Mouse (Mus musculus) liver, embryonic 12.5 days (tissue): ENCODE results near the gene Zfp1. TPM values are rescaled to one million over a fixed set of nuclear protein-coding genes. Genes with fewer than 3 reads are reported as not detected.

Source experiments
- ATAC-seq: fragments of 200-750 bp; cut with Nextera tagmentation; 2 replicates; pipeline ENCODE4 v1.8.0; 2017; ENCODE audit warnings: moderate number of reproducible peaks, mild to moderate bottlenecking, moderate library complexity
- H3K27ac ChIP-seq: fragments of 300-500 bp; sonication (generic); 2 replicates; pipeline ENCODE4 v1.5.1; 2016; ENCODE audit warnings: mild to moderate bottlenecking
- H3K27me3 ChIP-seq: fragments of 300-500 bp; sonication (generic); replicated peaks from 2 replicates; pipeline ENCODE4 v1.6.1; 2016; ENCODE audit warnings: mild to moderate bottlenecking, moderate library complexity
- H3K36me3 ChIP-seq: fragments of 300-500 bp; sonication (generic); 2 replicates; pipeline ENCODE4 v1.6.1; 2016; ENCODE audit warnings: mild to moderate bottlenecking, moderate library complexity
- H3K4me1 ChIP-seq: fragments of 300-500 bp; sonication (generic); 2 replicates; pipeline ENCODE4 v1.6.1; 2016
- H3K4me2 ChIP-seq: fragments of 300-500 bp; sonication (generic); 2 replicates; pipeline ENCODE4 v1.6.1; 2016; ENCODE audit warnings: mild to moderate bottlenecking, moderate library complexity
- H3K4me3 ChIP-seq: fragments of 300-500 bp; sonication (generic); 2 replicates; pipeline ENCODE4 v1.5.1; 2016; ENCODE audit warnings: mild to moderate bottlenecking, moderate library complexity
- H3K9ac ChIP-seq: fragments of 300-500 bp; sonication (generic); 2 replicates; pipeline ENCODE4 v1.6.1; 2016; ENCODE audit warnings: mild to moderate bottlenecking, moderate library complexity
- H3K9me3 ChIP-seq: fragments of 300-500 bp; sonication (generic); replicated peaks from 2 replicates; pipeline ENCODE4 v1.6.1; 2016; ENCODE audit warnings: mild to moderate bottlenecking, moderate library complexity
- WGBS: fragments of 180-500 bp; shearing (Covaris S2); methylation state at CpG from one replicate; pipeline ENCODE4 v1.1.7; 2016; ENCODE audit not compliant: insufficient replicate concordance; 5-methylcytosine and 5-hydroxymethylcytosine counted together
- microRNA-seq: library from miRNA; unstranded; fragments of <30 nt; microRNA quantifications from one replicate; pipeline ENCODE4, GENCODE M21; 2017
- polyA plus RNA-seq: library from polyadenylated mRNA; unstranded; fragments of >200 nt; fragmentation: Nextera tagmentation; extraction: Ambion mirVana; gene quantifications from 2 replicates; pipeline ENCODE4 v1.2.1, GENCODE M21; 2016

The Zfp1 gene
- polyA plus RNA-seq, 1 experiment from 2014 or later, result 8.4 TPM

DNA sequence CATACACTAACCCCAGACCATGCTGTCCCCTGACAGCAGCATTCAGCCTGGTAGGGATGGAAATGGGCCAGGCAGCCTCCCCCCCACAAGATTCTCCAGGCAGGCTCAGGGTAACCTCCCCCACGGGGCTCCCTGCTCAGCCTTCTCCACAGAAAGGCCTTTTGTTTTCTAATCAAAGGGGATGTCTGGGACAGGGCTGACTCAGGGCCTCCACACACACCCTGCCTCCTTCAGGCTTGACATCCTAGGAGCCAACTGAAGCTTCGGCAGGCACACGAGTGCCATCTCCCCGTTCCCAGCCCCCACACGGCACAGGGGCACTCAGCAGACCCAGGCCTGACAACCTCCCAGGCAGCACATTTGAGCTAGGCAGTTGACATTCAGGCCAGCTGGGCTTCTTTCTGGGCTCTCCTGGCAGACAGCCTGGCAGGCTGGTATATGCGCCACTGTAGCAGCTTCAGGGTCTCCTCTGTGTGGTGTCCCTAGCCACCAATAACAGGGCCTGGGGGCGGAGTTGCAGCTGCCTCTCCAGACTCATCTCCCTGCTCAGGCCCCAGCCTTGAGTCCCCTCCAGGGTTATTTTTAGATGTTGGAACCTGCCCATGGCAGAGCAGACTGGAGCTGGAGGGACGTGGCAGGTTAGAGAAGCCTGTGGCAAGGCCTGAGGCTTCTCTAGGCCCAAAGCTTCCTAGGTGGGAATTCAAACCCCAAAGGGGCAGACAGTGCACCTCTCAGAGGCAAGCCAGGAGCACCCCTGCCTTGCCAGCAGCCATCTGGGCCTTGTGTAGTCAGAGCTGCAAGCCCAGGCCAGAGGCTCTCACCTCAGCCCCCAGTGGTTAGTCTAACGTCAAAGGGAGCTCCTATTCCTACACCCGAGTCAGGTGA is 73.6 kb downstream of the Zfp1 start:
- Histone ChIP-seq H3K36me3 (peaks cover 47% of the 10 kb centered on the region), H3K9ac (0 out of 2 replicates have a peak overlapping the region, but pooled peaks have one; percentile 8), H3K4me3 (no peak overlapping the region), H3K4me1 (peaks cover 34% of the 10 kb centered on the region), H3K9me3 (no peaks in the 10 kb centered on the region), H3K27ac (peak overlapping the region; percentile 42), H3K27me3 (peaks cover 3% of the 10 kb centered on the region; the same call in 1 of the 2 replicates), H3K4me2 (peak overlapping the region; percentile 11; the same call in 1 of the 2 replicates)
- WGBS, result 65% methylated on average over 10 of the region's 10 CpGs
- 0 out of 2 replicates have a peak, but pooled peaks have one; percentile 19 for ATAC-seq

DNA sequence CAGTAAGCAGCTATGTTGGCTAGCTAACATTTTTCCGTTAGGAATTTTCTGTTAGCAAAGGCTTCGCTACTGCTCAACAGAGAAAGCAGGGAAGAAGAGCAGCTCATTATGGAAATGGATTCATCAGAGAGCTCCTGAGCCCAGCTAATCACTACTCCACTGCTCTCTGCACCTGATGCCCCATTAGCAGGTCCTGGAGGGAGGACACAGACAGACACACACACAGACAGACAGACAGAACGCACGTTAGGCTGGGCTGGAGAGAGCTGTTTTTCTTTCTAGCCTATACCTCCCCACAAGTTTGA is 74.2 kb downstream of the Zfp1 start:
- ATAC-seq, result no peak
- H3K9ac ChIP-seq, result 0 out of 2 replicates have a peak overlapping the region, but pooled peaks have one; percentile 8
- H3K9me3 ChIP-seq, result no peaks in the 10 kb centered on the region
- WGBS, result 63% methylated on average over 4 of the region's 4 CpGs
- H3K4me2 ChIP-seq, result peak overlapping the region; percentile 11
- peaks cover 41% of the 10 kb centered on the region for H3K36me3 ChIP-seq
- H3K27me3 ChIP-seq, result peaks cover 3% of the 10 kb centered on the region; the same call in 1 of the 2 replicates
- H3K27ac ChIP-seq, result peak overlapping the region; percentile 42
- H3K4me3 ChIP-seq, result no peak overlapping the region
- peaks cover 34% of the 10 kb centered on the region for H3K4me1 ChIP-seq

DNA sequence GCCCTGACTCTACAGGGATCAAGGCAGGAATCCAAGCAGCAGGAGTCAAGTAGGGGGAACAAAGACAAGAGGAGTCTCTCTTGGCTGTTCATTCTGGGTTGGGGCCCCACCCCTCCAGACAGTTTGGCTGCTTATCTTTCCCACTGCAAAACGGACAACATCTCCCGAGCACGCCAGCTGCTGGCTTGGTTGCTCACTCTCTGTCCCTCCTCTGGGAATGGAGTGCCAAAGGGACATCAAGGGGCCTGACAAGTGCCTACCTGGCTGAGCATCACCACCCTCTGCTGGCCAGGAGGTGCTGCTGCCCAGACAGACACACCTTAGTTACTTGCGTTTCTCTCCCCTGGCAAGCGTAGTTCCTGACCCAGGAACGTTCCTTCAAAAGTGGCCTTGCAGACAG is 74.7 kb downstream of the Zfp1 start:
- Histone ChIP-seq H3K27me3 (peaks cover 3% of the 10 kb centered on the region; the same call in 1 of the 2 replicates), H3K9me3 (no peaks in the 10 kb centered on the region), H3K4me2 (peak overlapping the region; percentile 11), H3K4me3 (no peak overlapping the region), H3K4me1 (peaks cover 34% of the 10 kb centered on the region), H3K27ac (peak overlapping the region; percentile 42; the same call in 1 of the 2 replicates), H3K36me3 (peaks cover 39% of the 10 kb centered on the region), H3K9ac (peak overlapping the region; percentile 18; the same call in 1 of the 2 replicates)
- 38% methylated on average over 6 of the region's 6 CpGs for WGBS
- ATAC-seq, result peak; percentile 48

DNA sequence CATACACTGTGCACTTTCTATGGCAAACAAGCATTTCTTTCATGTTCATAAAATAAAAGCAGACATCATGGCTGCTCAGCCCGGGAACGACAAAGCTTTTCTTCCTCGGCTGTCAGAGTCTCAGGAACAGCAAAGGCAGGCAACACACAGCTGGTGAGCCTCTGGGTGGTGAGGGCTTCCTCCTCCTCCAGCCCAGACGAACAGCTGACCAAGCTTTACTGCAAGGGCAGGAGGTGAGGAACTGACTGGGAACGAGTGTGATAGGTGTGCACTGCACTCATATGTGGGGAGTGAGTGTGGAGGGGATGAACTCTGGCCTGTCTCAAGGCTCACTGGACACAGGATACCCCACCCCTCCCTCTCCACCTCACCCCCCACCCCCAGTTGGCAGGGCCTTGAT is 75.7 kb downstream of the Zfp1 start:
- ATAC-seq, result no peak
- Histone ChIP-seq H3K9me3 (no peaks in the 10 kb centered on the region), H3K27me3 (peaks cover 3% of the 10 kb centered on the region; the same call in 1 of the 2 replicates), H3K4me3 (no peak overlapping the region), H3K4me1 (peaks cover 34% of the 10 kb centered on the region), H3K9ac (no peak overlapping the region), H3K27ac (no peak overlapping the region), H3K4me2 (no peak overlapping the region), H3K36me3 (peaks cover 28% of the 10 kb centered on the region)
- 45% methylated on average over 5 of the region's 5 CpGs for WGBS

DNA sequence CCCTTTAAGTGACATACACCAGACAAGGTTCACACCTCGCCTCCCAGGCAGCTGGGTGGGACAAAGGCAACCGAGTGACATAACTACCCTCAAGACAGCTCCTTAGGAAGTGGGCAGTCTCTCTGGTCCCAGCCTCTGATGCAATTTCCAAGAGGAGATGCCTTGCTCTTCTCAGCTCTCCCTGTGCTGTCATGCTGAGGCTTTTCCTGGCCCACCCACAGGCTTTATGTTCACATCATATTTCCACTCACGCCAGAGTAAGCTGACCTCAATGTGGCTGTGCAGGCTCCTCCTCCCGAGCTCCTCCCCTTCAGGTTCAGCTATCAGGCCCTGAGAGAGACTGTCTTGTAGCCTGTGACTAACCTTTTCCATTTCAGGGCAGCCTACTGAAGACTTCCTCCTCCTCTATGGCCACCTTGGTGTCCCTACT is 76.9 kb downstream of the Zfp1 start:
- Histone ChIP-seq H3K4me3 (no peak overlapping the region), H3K9me3 (no peaks in the 10 kb centered on the region), H3K9ac (no peak overlapping the region), H3K27me3 (no peaks in the 10 kb centered on the region), H3K4me2 (no peak overlapping the region), H3K4me1 (peaks cover 34% of the 10 kb centered on the region), H3K36me3 (peaks cover 20% of the 10 kb centered on the region), H3K27ac (no peak overlapping the region)
- WGBS, result 40% methylated on average over 4 of the region's 4 CpGs
- ATAC-seq, result 0 out of 2 replicates have a peak, but pooled peaks have one; percentile 6

Small RNAs within 50 kb of the gene (microRNA-seq; reads per million reads assigned to microRNA genes)
- gene Mir7076, result not detected

Other genes starting within 250 kb of the Zfp1 start
- not detected in 2 replicates for gene Fa2h, start 249.6 kb upstream of the Zfp1 start, polyA plus RNA-seq
- 2.8 and 3.1 TPM in 2 replicates for gene Wdr59, start 121.3 kb upstream of the Zfp1 start, polyA plus RNA-seq
- 17.3 and 18.3 TPM in 2 replicates for gene Znrf1, start 107.3 kb upstream of the Zfp1 start, polyA plus RNA-seq
- 0.11 and 0.12 TPM in 2 replicates for gene Ldhd, start 13.0 kb upstream of the Zfp1 start, polyA plus RNA-seq
- not detected in 2 replicates for gene Ctrb1, start 47.6 kb downstream of the Zfp1 start, polyA plus RNA-seq
- 9.5 and 10.3 TPM in 2 replicates for gene Bcar1, start 100.4 kb downstream of the Zfp1 start, polyA plus RNA-seq
- gene Cfdp1, start 210.9 kb downstream of the Zfp1 start, polyA plus RNA-seq, result 128 and 132 TPM in 2 replicates
- gene Tmem170, start 233.3 kb downstream of the Zfp1 start, polyA plus RNA-seq, result 5.6 and 6.0 TPM in 2 replicates